ENCODE assay signal across 5 mouse cellular contexts in the genomic region with DNA sequence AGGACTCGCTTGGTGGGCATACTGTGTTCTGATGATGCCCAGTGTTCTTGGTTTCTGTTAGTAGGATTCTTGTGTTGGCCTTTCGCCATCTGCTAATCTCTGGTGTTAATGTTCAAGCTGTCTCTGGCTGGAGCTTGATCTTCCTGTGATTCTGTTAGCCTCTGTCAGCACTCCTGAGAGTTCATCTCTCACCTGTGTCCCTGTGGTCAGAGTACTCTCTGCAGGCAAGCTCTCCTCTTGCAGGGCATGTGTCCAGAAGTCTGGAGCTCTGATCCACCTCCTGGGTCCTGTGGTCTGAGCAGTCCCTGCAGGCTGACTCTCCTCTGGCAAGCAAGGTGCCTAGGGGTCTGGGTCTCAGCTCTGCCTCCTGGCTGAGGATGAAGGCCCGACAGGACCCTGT.
DNase-seq lines count a peak whose midpoint lies in the region; TF ChIP-seq lines count a peak whose summit lies in the region.
"Not testable (repeated sequence)": the region's sequence is repeated elsewhere in the genome, so short reads cannot be mapped to it uniquely, and the experiment has no call there.

No protein-coding gene starts in this region.

- WGBS in kidney, adult 2 months, result 41% methylated on average over 3 of the region's 3 CpGs

- H3K4me1 ChIP-seq in kidney, adult 2 months (ENCODE audit: control insufficient read depth, insufficient read depth, low read length), result not testable (repeated sequence)

- peak; percentile 76 for DNase-seq in kidney, adult 11 months
- DNase-seq in kidney, adult 2 months, result peak; percentile 87
- DNase-seq in kidney, adult 9 months, result peak; percentile 86
- peak; percentile 47 for DNase-seq in kidney, postnatal 14 days
- peak; percentile 57 to 59 for DNase-seq in kidney, postnatal 36 days

- H3K27me3 ChIP-seq in kidney, adult 2 months (replicated peaks; ENCODE audit: control insufficient read depth, insufficient read depth, low read length), result not testable (repeated sequence)

- not testable (repeated sequence) for TF ChIP-seq POLR2A in kidney, adult 2 months (IDR thresholded peaks at IDR 0.05; ENCODE audit: low read depth, low read length)

- H3K27ac ChIP-seq in kidney, adult 2 months (ENCODE audit: insufficient read depth, low read depth, low read length), result peak overlapping the region; percentile 96

- H3K36me3 ChIP-seq in kidney, adult 2 months (ENCODE audit: control insufficient read depth, insufficient read depth, low read length), result not testable (repeated sequence)

- H3K4me3 ChIP-seq in kidney, adult 2 months (ENCODE audit: insufficient read depth, low read depth, low read length), result not testable (repeated sequence)

- TF ChIP-seq CTCF in kidney, adult 2 months (conservative IDR thresholded peaks at IDR 0.05; ENCODE audit: insufficient read depth, insufficient read length, low read depth, low read length), result not testable (repeated sequence)
